Mouse (Mus musculus) bone marrow, adult 2 months (tissue): ENCODE measurements around the gene Zcchc24.
"Not testable (repeated sequence)": the region's sequence is repeated elsewhere in the genome, so short reads cannot be mapped to it uniquely, and the experiment has no call there.

Experiments used
- CTCF ChIP-seq: fragments of 200-500 bp; IDR thresholded peaks from 2 replicates; pipeline ENCODE4 v1.5.1; 2011; ENCODE audit warnings: low read length, control low read depth; ENCODE audit not compliant: control insufficient read depth, insufficient read depth
- POLR2A ChIP-seq: fragments of 200-500 bp; IDR thresholded peaks from 2 replicates; pipeline ENCODE4 v1.6.1; 2011; ENCODE audit warnings: low read depth, mild to moderate bottlenecking, control low read depth, low read length, borderline replicate concordance; ENCODE audit not compliant: control insufficient read depth

DNA sequence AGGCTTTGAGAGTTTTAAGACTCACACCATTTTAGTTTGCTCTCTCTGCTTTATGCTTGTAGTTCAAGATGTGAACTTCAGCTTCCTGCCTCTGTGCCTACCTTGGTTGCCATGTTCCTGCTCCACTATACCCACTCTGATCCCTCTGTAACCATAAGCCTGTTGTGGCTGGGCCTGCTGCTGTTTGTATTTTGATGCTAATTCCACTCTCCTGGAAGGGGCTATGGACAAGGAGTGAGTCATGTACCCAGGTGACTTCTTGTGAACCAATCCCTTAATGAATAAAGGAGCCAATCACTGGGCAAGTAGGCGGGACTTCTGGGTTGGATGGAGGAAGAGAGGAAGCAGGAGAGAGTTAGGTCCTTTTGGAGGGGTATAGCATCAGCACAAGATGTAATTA is 42.2 kb upstream of the Zcchc24 start:
- TF ChIP-seq POLR2A, CTCF: not testable (repeated sequence)
